Mouse (Mus musculus) liver, adult 2 months (tissue): Measurements from ENCODE around the gene Orc3.

ENCODE experiments used
- CTCF ChIP-seq: fragments of 200-500 bp; IDR thresholded peaks from 2 replicates; pipeline ENCODE4 v1.5.1; 2011; ENCODE audit warnings: low read depth, low read length, control low read depth
- POLR2A ChIP-seq: fragments of 200-500 bp; IDR thresholded peaks from 2 replicates; pipeline ENCODE4 v1.6.1; 2011; ENCODE audit warnings: low read length, control low read depth; ENCODE audit not compliant: insufficient read depth; ENCODE audit errors: extremely low read depth

DNA sequence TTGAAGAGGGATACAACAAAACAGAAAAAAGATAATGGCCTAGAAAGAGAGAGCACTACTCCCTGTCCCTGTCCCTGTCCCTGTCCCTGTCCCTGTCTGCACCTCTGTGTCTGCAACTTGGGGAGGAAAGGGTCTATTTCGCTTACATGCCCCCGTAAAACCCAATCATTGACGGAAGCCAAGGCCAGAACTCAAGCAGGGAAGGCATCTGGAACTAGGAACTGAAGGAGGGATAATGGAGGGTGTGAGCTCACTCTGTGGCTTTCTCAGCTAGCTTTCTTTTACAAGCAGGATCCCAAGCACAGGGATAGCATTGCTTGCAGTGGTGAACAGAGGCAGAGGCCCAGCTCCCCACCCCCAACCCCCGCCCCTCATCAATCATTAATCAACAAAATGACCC, 85.4 kb downstream of the Orc3 start:
- no peak for TF ChIP-seq POLR2A
- TF ChIP-seq CTCF: no peak
